Mouse (Mus musculus) embryonic fibroblast, embryonic 13.5 days (primary cell): ENCODE results near the gene Pax7.

Source experiments
- CTCF ChIP-seq: IDR thresholded peaks from 2 replicates; pipeline ENCODE4 v1.5.1; 2011; ENCODE audit warnings: mild to moderate bottlenecking, control low read depth, low read length, moderate library complexity, borderline replicate concordance; ENCODE audit not compliant: insufficient read depth
- POLR2A ChIP-seq: IDR thresholded peaks from 2 replicates; pipeline ENCODE4 v1.6.1; 2011; ENCODE audit warnings: low read depth, mild to moderate bottlenecking, control low read depth, low read length, moderate library complexity

- TF ChIP-seq CTCF: no peak
- no peak for TF ChIP-seq POLR2A
Measured at GRCm38 (mm10) chr4:139833817-139834401, 581 bp upstream of the Pax7 start.
